Mouse (Mus musculus): Measurements from ENCODE around the gene Nlgn3.

GRCm38 (mm10) chrX:101319775-101320174 lies 20.8 kb downstream of the Nlgn3 start:
- no peak for TF ChIP-seq CTCF (IDR thresholded peaks at IDR 0.05; ENCODE audit: borderline replicate concordance, control insufficient read depth, extremely low read depth, insufficient read depth, low read length, poor library complexity)
- TF ChIP-seq POLR2A (IDR thresholded peaks at IDR 0.05; ENCODE audit: control insufficient read depth, extremely low read depth, insufficient read depth, low read length, poor library complexity): no peak

Data from thymus, adult 2 months (tissue).